Mouse (Mus musculus): ENCODE measurements around the gene Xk.

- no peak for TF ChIP-seq CTCF (IDR thresholded peaks at IDR 0.05; ENCODE audit: low read depth)
- TF ChIP-seq EP300 (IDR thresholded peaks at IDR 0.05; ENCODE audit: low read depth): no peak
Observed at GRCm38 (mm10) chrX:9271947-9272459, 553 bp upstream of the Xk start.

Data from liver, embryonic 14.5 days (tissue).